In the genomic region with DNA sequence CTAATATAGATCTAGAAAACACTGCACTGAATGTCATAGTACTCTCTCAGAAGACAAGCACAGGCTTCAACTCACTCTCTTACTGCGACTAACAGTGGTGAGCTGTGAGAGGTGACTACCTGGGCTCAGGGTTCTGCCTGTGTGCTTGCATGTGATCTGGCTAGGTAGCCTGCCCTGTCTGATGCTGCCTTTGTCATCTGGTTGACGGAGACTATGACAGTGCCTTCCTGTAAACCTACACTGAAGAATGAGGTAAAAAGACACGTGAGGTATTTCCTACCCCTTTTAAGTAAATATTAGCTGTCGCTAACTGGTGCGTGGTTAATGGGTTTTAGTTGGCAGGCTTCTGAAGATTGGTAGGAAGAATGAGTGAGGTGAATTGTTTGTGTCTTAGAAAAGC, we compare ENCODE assay signal across 17 mouse cellular contexts.
DNase-seq lines count a peak whose midpoint lies in the region; ATAC-seq lines count a peak whose summit lies in the region.
"Had no signal": no experiment of that assay in that cellular context is flagged by ENCODE, and none has a peak within 500 bp of the region (broad histone marks: within the 10 kb centered on the region; RNA-seq: fewer than 3 reads in every experiment).

No protein-coding gene starts in this region.

- H3K4me1 ChIP-seq in kidney, embryonic 14.5 days (ENCODE audit: control insufficient read depth, insufficient read depth, low read length), result peaks cover 15% of the 10 kb centered on the region
- peaks cover 35% of the 10 kb centered on the region for H3K4me1 ChIP-seq in midbrain, embryonic 13.5 days (replicated peaks)
- peaks cover 26% of the 10 kb centered on the region for H3K4me1 ChIP-seq in midbrain, embryonic 14.5 days (ENCODE audit: control insufficient read depth, insufficient read depth, low read length)
- H3K4me1 ChIP-seq in forebrain, embryonic 12.5 days, result peaks cover 42% of the 10 kb centered on the region
- peaks cover 20% of the 10 kb centered on the region for H3K4me1 ChIP-seq in midbrain, embryonic 16.5 days (ENCODE audit: control insufficient read depth, insufficient read depth, low read length)

- no peak for DNase-seq in kidney, postnatal 25 days
- no peak for DNase-seq in midbrain, embryonic 14.5 days
- DNase-seq in left cerebral cortex, postnatal 14 days (ENCODE audit: low spot score in 2 of 2), result no peak
- DNase-seq in heart, adult 8-10 months (ENCODE audit: low spot score), result no peak
- DNase-seq: cerebellum, adult 9-11 months; gastrocnemius, postnatal 36 days; lung, postnatal 14 days; right cerebral cortex, adult 18-20 months had no signal

- no peak overlapping the region for H3K4me2 ChIP-seq in kidney, embryonic 14.5 days (replicated peaks; ENCODE audit: low read depth, low read length)
- H3K4me2 ChIP-seq in midbrain, embryonic 13.5 days (replicated peaks), result no peak overlapping the region
- no peak overlapping the region for H3K4me2 ChIP-seq in midbrain, embryonic 14.5 days (ENCODE audit: low read length)
- H3K4me2 ChIP-seq in forebrain, embryonic 12.5 days, result no peak overlapping the region
- no peak overlapping the region for H3K4me2 ChIP-seq in midbrain, embryonic 16.5 days (ENCODE audit: low read length)
- H3K4me2 ChIP-seq: heart, embryonic 13.5 days; limb, embryonic 13.5 days had no signal

- 32% methylated on average over 5 of the region's 5 CpGs for whole genome bisulfite sequencing in kidney, embryonic 14.5 days
- 42% methylated on average over 5 of the region's 5 CpGs for WGBS in midbrain, embryonic 13.5 days
- 53% methylated on average over 5 of the region's 5 CpGs for WGBS in midbrain, embryonic 14.5 days
- 39% methylated on average over 5 of the region's 5 CpGs for WGBS in forebrain, embryonic 12.5 days
- 34% methylated on average over 5 of the region's 5 CpGs for WGBS in midbrain, embryonic 16.5 days

- H3K36me3 ChIP-seq in kidney, embryonic 14.5 days (ENCODE audit: control insufficient read depth, insufficient read depth, low read length), result no peaks in the 10 kb centered on the region
- H3K36me3 ChIP-seq in midbrain, embryonic 13.5 days, result no peaks in the 10 kb centered on the region
- H3K36me3 ChIP-seq in midbrain, embryonic 14.5 days (ENCODE audit: control insufficient read depth, insufficient read depth, low read length), result no peaks in the 10 kb centered on the region
- H3K36me3 ChIP-seq in forebrain, embryonic 12.5 days (replicated peaks), result no peaks in the 10 kb centered on the region
- H3K36me3 ChIP-seq in midbrain, embryonic 16.5 days (ENCODE audit: control insufficient read depth, insufficient read depth, low read length), result no peaks in the 10 kb centered on the region
- H3K36me3 ChIP-seq: heart, embryonic 13.5 days; limb, embryonic 13.5 days had no signal

- H3K4me3 ChIP-seq in kidney, embryonic 14.5 days (ENCODE audit: low read length), result no peak overlapping the region
- no peak overlapping the region for H3K4me3 ChIP-seq in midbrain, embryonic 13.5 days (replicated peaks)
- no peak overlapping the region for H3K4me3 ChIP-seq in midbrain, embryonic 14.5 days (replicated peaks; ENCODE audit: low read depth, low read length)
- H3K4me3 ChIP-seq in forebrain, embryonic 12.5 days (replicated peaks), result no peak overlapping the region
- no peak overlapping the region for H3K4me3 ChIP-seq in midbrain, embryonic 16.5 days (ENCODE audit: low read depth, low read length)
- H3K4me3 ChIP-seq: heart, embryonic 13.5 days; layer of hippocampus, adult 2 months; left cerebral cortex, adult 2 months; limb, embryonic 13.5 days had no signal

- H3K27me3 ChIP-seq in kidney, embryonic 14.5 days (ENCODE audit: control insufficient read depth, insufficient read depth, low read length), result no peaks in the 10 kb centered on the region
- H3K27me3 ChIP-seq in midbrain, embryonic 13.5 days, result no peaks in the 10 kb centered on the region
- H3K27me3 ChIP-seq in midbrain, embryonic 14.5 days (ENCODE audit: control insufficient read depth, insufficient read depth, low read length), result no peaks in the 10 kb centered on the region
- no peaks in the 10 kb centered on the region for H3K27me3 ChIP-seq in forebrain, embryonic 12.5 days
- no peaks in the 10 kb centered on the region for H3K27me3 ChIP-seq in midbrain, embryonic 16.5 days (ENCODE audit: control insufficient read depth, insufficient read depth, low read depth, low read length)
- H3K27me3 ChIP-seq: heart, embryonic 13.5 days; limb, embryonic 13.5 days had no signal

- ATAC-seq in kidney, embryonic 14.5 days (ENCODE audit: low FRiP score, low TSS enrichment), result peak; percentile 83
- no peak; the same call in 1 of the 2 replicates for ATAC-seq in midbrain, embryonic 13.5 days
- no peak for ATAC-seq in midbrain, embryonic 14.5 days (ENCODE audit: low FRiP score, low TSS enrichment)
- ATAC-seq in forebrain, embryonic 12.5 days (ENCODE audit: low FRiP score), result no peak
- peak; percentile 26; the same call in 1 of the 2 replicates for ATAC-seq in midbrain, embryonic 16.5 days

- H3K9me3 ChIP-seq in kidney, embryonic 14.5 days (ENCODE audit: control insufficient read depth, low read length), result no peaks in the 10 kb centered on the region
- H3K9me3 ChIP-seq in midbrain, embryonic 13.5 days, result no peaks in the 10 kb centered on the region
- H3K9me3 ChIP-seq in midbrain, embryonic 14.5 days (ENCODE audit: control insufficient read depth, low read length), result no peaks in the 10 kb centered on the region
- no peaks in the 10 kb centered on the region for H3K9me3 ChIP-seq in forebrain, embryonic 12.5 days
- H3K9me3 ChIP-seq in midbrain, embryonic 16.5 days (replicated peaks; ENCODE audit: control insufficient read depth, low read length, poor library complexity, severe bottlenecking), result no peaks in the 10 kb centered on the region
- H3K9me3 ChIP-seq: heart, embryonic 13.5 days; limb, embryonic 13.5 days had no signal

- H3K9ac ChIP-seq in kidney, embryonic 14.5 days (ENCODE audit: low read depth, low read length), result no peak overlapping the region
- no peak overlapping the region for H3K9ac ChIP-seq in midbrain, embryonic 13.5 days (replicated peaks)
- no peak overlapping the region for H3K9ac ChIP-seq in midbrain, embryonic 14.5 days (replicated peaks; ENCODE audit: low read length)
- no peak overlapping the region for H3K9ac ChIP-seq in forebrain, embryonic 12.5 days
- H3K9ac ChIP-seq in midbrain, embryonic 16.5 days (ENCODE audit: low read depth, low read length), result no peak overlapping the region
- H3K9ac ChIP-seq: heart, embryonic 13.5 days; limb, embryonic 13.5 days; liver, embryonic 14.5 days had no signal

- H3K27ac ChIP-seq in kidney, embryonic 14.5 days (ENCODE audit: low read depth, low read length), result no peak overlapping the region
- peak overlapping the region; percentile 56; the same call in 1 of the 2 replicates for H3K27ac ChIP-seq in midbrain, embryonic 13.5 days
- H3K27ac ChIP-seq in midbrain, embryonic 14.5 days (replicated peaks; ENCODE audit: low read depth, low read length), result no peak overlapping the region
- peak overlapping the region; percentile 63; the same call in 1 of the 2 replicates for H3K27ac ChIP-seq in forebrain, embryonic 12.5 days
- no peak overlapping the region for H3K27ac ChIP-seq in midbrain, embryonic 16.5 days (ENCODE audit: low read length)
- H3K27ac ChIP-seq: heart, embryonic 13.5 days; layer of hippocampus, adult 2 months; left cerebral cortex, adult 2 months; limb, embryonic 13.5 days; liver, embryonic 14.5 days had no signal

- intact Hi-C loops in left cerebral cortex, postnatal 14 days (cut with DNase I), result no loop called here

Comparison
In these comparisons a context has a peak if more than half of its experiments do, and no peak if none do; other contexts are left out.
1. ATAC-seq: peak in kidney, embryonic 14.5 days (single experiment) and midbrain, embryonic 16.5 days (single experiment); none in midbrain, embryonic 13.5 days (single experiment), midbrain, embryonic 14.5 days (single experiment) and forebrain, embryonic 12.5 days (single experiment).
2. H3K27ac ChIP-seq: peak in midbrain, embryonic 13.5 days (single experiment) and forebrain, embryonic 12.5 days (single experiment); none in kidney, embryonic 14.5 days (single experiment), midbrain, embryonic 14.5 days (single experiment) and midbrain, embryonic 16.5 days (single experiment).